Mouse (Mus musculus): ENCODE results near the gene Clec4a1. TPM values are rescaled to one million over a fixed set of nuclear protein-coding genes. Genes with fewer than 3 reads are reported as not detected.

Clec4a1 gene
- polyA plus RNA-seq, 2 experiments: 3.0 to 5.9 TPM

DNA sequence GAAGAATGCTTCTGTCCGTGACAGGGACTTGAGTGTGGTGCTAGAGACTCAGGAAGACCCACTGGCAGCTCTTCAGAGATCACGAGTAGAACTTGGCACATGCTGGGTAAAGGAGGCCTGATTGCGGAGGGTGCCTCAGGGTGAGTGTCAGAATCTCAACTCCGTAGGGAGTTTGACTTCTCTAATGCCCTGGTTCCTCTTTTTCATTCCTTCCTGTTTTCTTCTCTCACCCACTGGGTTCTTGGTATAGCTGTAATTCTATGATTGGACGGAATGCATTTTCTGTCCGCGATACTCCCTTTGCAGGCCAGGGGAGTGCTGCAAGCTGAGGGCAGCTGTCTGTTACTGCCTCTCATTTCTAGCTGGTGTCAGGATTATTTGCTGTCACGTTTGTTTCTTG is 30.8 kb downstream of the Clec4a1 start, which contains the start of gene Clec4a3:
TSS of gene Clec4a3 (plus strand) at position 115 of the 400 bp plus-strand sequence.
- Histone ChIP-seq H3K36me3 (replicated peaks; ENCODE audit: control insufficient read depth, insufficient read depth, low read depth) (no peaks in the 10 kb centered on the region), H3K9ac (replicated peaks) (no peak within 1 kb of the TSS), H3K27ac (no peak within 1 kb of the TSS), H3K4me1 (replicated peaks; ENCODE audit: control insufficient read depth in 2 of 2, insufficient read depth in 2 of 2, low read length in 1 of 2) (no peaks in the 10 kb centered on the region), H3K27me3 (ENCODE audit: control insufficient read depth, insufficient read depth, low read length) (no peaks in the 10 kb centered on the region), H3K4me3 (ENCODE audit: insufficient read depth in 1 of 2, low read depth in 2 of 2, low read length in 2 of 2) (no peak within 1 kb of the TSS), H3K9me3 (ENCODE audit: control insufficient read depth, low read length) (no peaks in the 10 kb centered on the region), H3K4me2 (ENCODE audit: low read depth) (no peak within 1 kb of the TSS)
- DNase-seq (ENCODE audit: low read depth in 3 of 3, low spot score in 3 of 3): no peak
- no peak for TF ChIP-seq EP300 (IDR thresholded peaks at IDR 0.05; ENCODE audit: low read depth)
- no peak for ATAC-seq (ENCODE audit: insufficient read depth)
- WGBS (ENCODE audit: insufficient replicate concordance): 50% methylated on average over 8 of the region's 8 CpGs

DNA sequence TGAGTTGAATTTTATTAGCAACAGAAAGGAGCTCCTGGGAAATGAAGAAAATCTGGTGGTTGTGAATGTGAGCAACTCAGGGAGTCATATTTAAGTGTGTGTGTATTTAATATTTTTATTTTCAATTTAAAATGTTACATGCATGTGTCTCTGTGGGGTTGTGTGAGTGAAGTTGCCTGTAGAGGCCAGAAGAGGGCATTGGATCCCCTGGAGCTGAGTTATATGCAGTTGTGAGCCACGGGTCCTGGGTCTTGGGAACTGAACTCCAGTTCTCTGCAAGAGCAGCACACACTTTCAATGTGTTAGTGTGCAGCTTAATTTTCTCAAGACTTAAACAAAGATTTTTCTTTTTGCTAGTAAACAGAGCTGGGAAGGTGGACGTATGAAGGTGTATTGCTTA is 42.9 kb downstream of the Clec4a1 start:
- TF ChIP-seq CTCF (IDR thresholded peaks at IDR 0.05; ENCODE audit: low read depth) (no peak), EP300 (IDR thresholded peaks at IDR 0.05; ENCODE audit: low read depth) (no peak)
- Histone ChIP-seq H3K9ac (replicated peaks) (no peak overlapping the region), H3K36me3 (replicated peaks; ENCODE audit: control insufficient read depth, insufficient read depth, low read depth) (no peaks in the 10 kb centered on the region), H3K27ac (no peak overlapping the region), H3K4me2 (ENCODE audit: low read depth) (no peak overlapping the region), H3K4me3 (ENCODE audit: insufficient read depth in 1 of 2, low read depth in 2 of 2, low read length in 2 of 2) (no peak overlapping the region), H3K4me1 (replicated peaks; ENCODE audit: control insufficient read depth in 2 of 2, insufficient read depth in 2 of 2, low read length in 1 of 2) (no peaks in the 10 kb centered on the region), H3K27me3 (ENCODE audit: control insufficient read depth, insufficient read depth, low read length) (no peaks in the 10 kb centered on the region), H3K9me3 (ENCODE audit: control insufficient read depth, low read length) (no peaks in the 10 kb centered on the region)
- DNase-seq (ENCODE audit: low read depth in 3 of 3, low spot score in 3 of 3) (no peak), ATAC-seq (ENCODE audit: insufficient read depth) (no peak)
- WGBS (ENCODE audit: insufficient replicate concordance): 50% methylated on average over 2 of the region's 2 CpGs

DNA sequence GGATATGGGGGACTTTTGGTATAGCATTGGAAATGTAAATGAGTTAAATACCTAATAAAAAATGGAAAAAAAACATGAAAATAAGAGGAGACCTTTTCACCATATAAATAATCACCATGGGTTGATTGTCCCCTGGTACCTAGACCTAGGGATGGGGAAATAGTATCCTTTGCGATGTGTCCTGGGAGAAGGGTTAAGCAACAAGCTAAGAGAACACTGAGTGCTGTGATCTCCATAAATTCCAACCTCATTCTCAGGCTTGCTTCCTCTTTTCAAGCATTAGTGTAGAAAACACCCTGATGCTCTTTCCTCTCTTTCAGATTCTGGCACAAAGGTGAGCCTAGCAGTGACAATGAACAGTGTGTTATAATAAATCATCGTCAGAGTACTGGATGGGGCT is 47.4 kb downstream of the Clec4a1 start:
- Histone ChIP-seq H3K9ac (replicated peaks) (no peak overlapping the region), H3K9me3 (ENCODE audit: control insufficient read depth, low read length) (no peaks in the 10 kb centered on the region), H3K4me2 (ENCODE audit: low read depth) (no peak overlapping the region), H3K27ac (no peak overlapping the region), H3K4me3 (ENCODE audit: insufficient read depth in 1 of 2, low read depth in 2 of 2, low read length in 2 of 2) (no peak overlapping the region), H3K27me3 (ENCODE audit: control insufficient read depth, insufficient read depth, low read length) (no peaks in the 10 kb centered on the region), H3K36me3 (replicated peaks; ENCODE audit: control insufficient read depth, insufficient read depth, low read depth) (no peaks in the 10 kb centered on the region), H3K4me1 (replicated peaks; ENCODE audit: control insufficient read depth in 2 of 2, insufficient read depth in 2 of 2, low read length in 1 of 2) (no peaks in the 10 kb centered on the region)
- 59% methylated on average over 2 of the region's 2 CpGs for WGBS (ENCODE audit: insufficient replicate concordance)
- DNase-seq (ENCODE audit: low read depth in 3 of 3, low spot score in 3 of 3) (no peak), ATAC-seq (ENCODE audit: insufficient read depth) (no peak)
- TF ChIP-seq EP300 (IDR thresholded peaks at IDR 0.05; ENCODE audit: low read depth): no peak
- TF ChIP-seq CTCF (IDR thresholded peaks at IDR 0.05; ENCODE audit: low read depth): no peak

Other genes starting within 250 kb of the Clec4a1 start
- gene Nanog, start 214.4 kb upstream of the Clec4a1 start, polyA plus RNA-seq (2012; rRNA removed): 0.01 TPM in 1 of 2 replicates, not detected in the other
- not detected in 2 replicates for gene Nanog, start 214.4 kb upstream of the Clec4a1 start, polyA plus RNA-seq (2014; fragmentation: Nextera tagmentation; extraction: Ambion mirVana)
- 8.7 and 9.6 TPM in 2 replicates for gene Slc2a3, start 120.2 kb upstream of the Clec4a1 start, polyA plus RNA-seq (2012; rRNA removed)
- 13.9 and 16.0 TPM in 2 replicates for gene Slc2a3, start 120.2 kb upstream of the Clec4a1 start, polyA plus RNA-seq (2014; fragmentation: Nextera tagmentation; extraction: Ambion mirVana)
- 1.3 TPM in 2 replicates for gene Foxj2, start 101.9 kb upstream of the Clec4a1 start, polyA plus RNA-seq (2012; rRNA removed)
- 1.1 and 1.3 TPM in 2 replicates for gene Foxj2, start 101.9 kb upstream of the Clec4a1 start, polyA plus RNA-seq (2014; fragmentation: Nextera tagmentation; extraction: Ambion mirVana)
- gene C3ar1, start 65.7 kb upstream of the Clec4a1 start, polyA plus RNA-seq (2012; rRNA removed): 0.55 and 0.57 TPM in 2 replicates
- gene C3ar1, start 65.7 kb upstream of the Clec4a1 start, polyA plus RNA-seq (2014; fragmentation: Nextera tagmentation; extraction: Ambion mirVana): 0.59 and 0.66 TPM in 2 replicates
- 13.6 and 13.8 TPM in 2 replicates for gene Necap1, start 47.4 kb upstream of the Clec4a1 start, polyA plus RNA-seq (2012; rRNA removed)
- gene Necap1, start 47.4 kb upstream of the Clec4a1 start, polyA plus RNA-seq (2014; fragmentation: Nextera tagmentation; extraction: Ambion mirVana): 17.9 and 20.1 TPM in 2 replicates
- gene Clec4a3, start 30.7 kb downstream of the Clec4a1 start, polyA plus RNA-seq (2012; rRNA removed): 0.92 and 1.3 TPM in 2 replicates
- 4.8 and 5.1 TPM in 2 replicates for gene Clec4a3, start 30.7 kb downstream of the Clec4a1 start, polyA plus RNA-seq (2014; fragmentation: Nextera tagmentation; extraction: Ambion mirVana)
- not detected in 2 replicates for gene Clec4a4, start 68.5 kb downstream of the Clec4a1 start, polyA plus RNA-seq (2012; rRNA removed)
- 0.14 TPM in 1 of 2 replicates, not detected in the other for gene Clec4a4, start 68.5 kb downstream of the Clec4a1 start, polyA plus RNA-seq (2014; fragmentation: Nextera tagmentation; extraction: Ambion mirVana)
- 0.06 TPM in 2 replicates for gene Clec4b1, start 128.1 kb downstream of the Clec4a1 start, polyA plus RNA-seq (2012; rRNA removed)
- gene Clec4b1, start 128.1 kb downstream of the Clec4a1 start, polyA plus RNA-seq (2014; fragmentation: Nextera tagmentation; extraction: Ambion mirVana): not detected in 2 replicates
- gene Clec4a2, start 184.6 kb downstream of the Clec4a1 start, polyA plus RNA-seq (2012; rRNA removed): 1.7 and 3.1 TPM in 2 replicates
- gene Clec4a2, start 184.6 kb downstream of the Clec4a1 start, polyA plus RNA-seq (2014; fragmentation: Nextera tagmentation; extraction: Ambion mirVana): 6.5 and 9.9 TPM in 2 replicates